Mouse (Mus musculus): ENCODE results near the gene Nkiras1. TPM values are rescaled to one million over a fixed set of nuclear protein-coding genes. Genes with fewer than 3 reads are reported as not detected.
"Not testable (repeated sequence)": the region's sequence is repeated elsewhere in the genome, so short reads cannot be mapped to it uniquely, and the experiment has no call there.

Gene Nkiras1
- total RNA-seq (2014; rRNA removed) = 19.2 and 23.8 TPM in 2 replicates
- polyA plus RNA-seq (2015; fragmentation: Nextera tagmentation; extraction: Ambion mirVana) = 47.1 and 54.9 TPM in 2 replicates

- peak; percentile 98 for DNase-seq
- Histone ChIP-seq H3K27me3 (ENCODE audit: insufficient read depth, low read length) (no peaks in the 10 kb centered on the region), H3K9me3 (ENCODE audit: low read length) (no peaks in the 10 kb centered on the region), H3K4me1 (ENCODE audit: insufficient read depth) (0 out of 2 replicates have a peak, but pooled peaks cover 7% of the 10 kb centered on the region), H3K36me3 (ENCODE audit: insufficient read depth) (peaks cover 18% of the 10 kb centered on the region), H3K4me3 (ENCODE audit: low read depth, low read length) (peak within 1 kb of the TSS; percentile 89), H3K4me2 (ENCODE audit: low read depth) (peak within 1 kb of the TSS; percentile 78), H3K27ac (ENCODE audit: low read depth, low read length) (peak within 1 kb of the TSS; percentile 89), H3K9ac (peak within 1 kb of the TSS; percentile 99)
- TF ChIP-seq CTCF (IDR thresholded peaks at IDR 0.05; ENCODE audit: low read depth) = no peak; the same call in 1 of the 2 replicates
- WGBS = 1% methylated on average over 77 of the region's 78 CpGs
- peak; percentile 99 for ATAC-seq
These were observed at the start of gene Nkiras1, which contains the start of gene Rpl15 for GRCm38 (mm10) chr14:18270529-18271441. Nkiras1 (plus strand) TSS chr14:18271136. Rpl15 (minus strand) TSS chr14:18271391.

- H3K27me3 ChIP-seq (ENCODE audit: insufficient read depth, low read length) = no peaks in the 10 kb centered on the region
- TF ChIP-seq CTCF (IDR thresholded peaks at IDR 0.05; ENCODE audit: low read depth) = no peak
- no peak overlapping the region for H3K27ac ChIP-seq (ENCODE audit: low read depth, low read length)
- H3K4me2 ChIP-seq (ENCODE audit: low read depth) = no peak overlapping the region
- H3K9me3 ChIP-seq (ENCODE audit: low read length) = no peaks in the 10 kb centered on the region
- 94% methylated on average over 6 of the region's 6 CpGs for WGBS
- ATAC-seq (no peak), DNase-seq (no peak)
- H3K4me1 ChIP-seq (ENCODE audit: insufficient read depth) = no peaks in the 10 kb centered on the region
- no peak overlapping the region for H3K9ac ChIP-seq
- no peaks in the 10 kb centered on the region for H3K36me3 ChIP-seq (ENCODE audit: insufficient read depth)
- H3K4me3 ChIP-seq (ENCODE audit: low read depth, low read length) = no peak overlapping the region
These were observed 49.0 kb upstream of the Nkiras1 start for GRCm38 (mm10) chr14:18221977-18222376.

GRCm38 (mm10) chr14:18225431-18225830 lies 45.5 kb upstream of the Nkiras1 start:
- H3K4me1 ChIP-seq (ENCODE audit: insufficient read depth); H3K36me3 ChIP-seq (ENCODE audit: insufficient read depth); H3K4me2 ChIP-seq (ENCODE audit: low read depth); H3K4me3 ChIP-seq (ENCODE audit: low read depth, low read length); H3K27ac ChIP-seq (ENCODE audit: low read depth, low read length); H3K27me3 ChIP-seq (ENCODE audit: insufficient read depth, low read length); ATAC-seq; DNase-seq; H3K9me3 ChIP-seq (ENCODE audit: low read length); H3K9ac ChIP-seq: not testable (repeated sequence)
- WGBS = 94% methylated on average over 11 of the region's 11 CpGs

- not testable (repeated sequence) for H3K4me2 ChIP-seq (ENCODE audit: low read depth); H3K9ac ChIP-seq; DNase-seq; H3K27me3 ChIP-seq (ENCODE audit: insufficient read depth, low read length); H3K9me3 ChIP-seq (ENCODE audit: low read length); ATAC-seq; H3K4me1 ChIP-seq (ENCODE audit: insufficient read depth); H3K36me3 ChIP-seq (ENCODE audit: insufficient read depth); H3K4me3 ChIP-seq (ENCODE audit: low read depth, low read length); H3K27ac ChIP-seq (ENCODE audit: low read depth, low read length)
- 26% methylated on average over 11 of the region's 11 CpGs for WGBS
These were observed 44.8 kb upstream of the Nkiras1 start for GRCm38 (mm10) chr14:18226181-18226580.

- not testable (repeated sequence) for H3K4me3 ChIP-seq (ENCODE audit: low read depth, low read length); H3K36me3 ChIP-seq (ENCODE audit: insufficient read depth); H3K9ac ChIP-seq; H3K9me3 ChIP-seq (ENCODE audit: low read length); H3K4me2 ChIP-seq (ENCODE audit: low read depth); H3K27ac ChIP-seq (ENCODE audit: low read depth, low read length); H3K4me1 ChIP-seq (ENCODE audit: insufficient read depth); DNase-seq; H3K27me3 ChIP-seq (ENCODE audit: insufficient read depth, low read length); ATAC-seq
- WGBS = 97% methylated on average over 10 of the region's 10 CpGs
These were observed 41.2 kb upstream of the Nkiras1 start for GRCm38 (mm10) chr14:18229751-18230150.

- H3K9me3 ChIP-seq (ENCODE audit: low read length); ATAC-seq; H3K4me1 ChIP-seq (ENCODE audit: insufficient read depth); H3K9ac ChIP-seq; H3K36me3 ChIP-seq (ENCODE audit: insufficient read depth); H3K4me2 ChIP-seq (ENCODE audit: low read depth); DNase-seq; H3K27me3 ChIP-seq (ENCODE audit: insufficient read depth, low read length); H3K27ac ChIP-seq (ENCODE audit: low read depth, low read length); H3K4me3 ChIP-seq (ENCODE audit: low read depth, low read length): not testable (repeated sequence)
- 95% methylated on average over 8 of the region's 8 CpGs for WGBS
These were observed 39.1 kb upstream of the Nkiras1 start for GRCm38 (mm10) chr14:18231866-18232265.

GRCm38 (mm10) chr14:18233076-18233475 lies 37.9 kb upstream of the Nkiras1 start:
- Histone ChIP-seq H3K27ac (ENCODE audit: low read depth, low read length) (no peak overlapping the region), H3K27me3 (ENCODE audit: insufficient read depth, low read length) (no peaks in the 10 kb centered on the region), H3K9ac (no peak overlapping the region), H3K4me3 (ENCODE audit: low read depth, low read length) (no peak overlapping the region), H3K36me3 (ENCODE audit: insufficient read depth) (no peaks in the 10 kb centered on the region), H3K9me3 (ENCODE audit: low read length) (no peaks in the 10 kb centered on the region), H3K4me1 (ENCODE audit: insufficient read depth) (no peaks in the 10 kb centered on the region), H3K4me2 (ENCODE audit: low read depth) (no peak overlapping the region)
- DNase-seq (no peak), ATAC-seq (no peak)
- 72% methylated on average over 2 of the region's 2 CpGs for WGBS
- no peak for TF ChIP-seq CTCF (IDR thresholded peaks at IDR 0.05; ENCODE audit: low read depth)

All from forebrain, postnatal 0 days (tissue).